Mouse (Mus musculus) ovary, postnatal 14 days (tissue): ENCODE data around the gene Cbll1.

Source experiments
- DNase-seq: peaks from one replicate; pipeline ENCODE4 v3.0.0; 2022; ENCODE audit warnings: low spot score

Cbll1 gene

GRCm38 (mm10) chr12:31499314-31500131 is at the start of gene Cbll1:
Gene Cbll1, minus strand, starts transcription at chr12:31499616.
- peak; percentile 89 for DNase-seq

- no peak for DNase-seq
These were observed 46.6 kb upstream of the Cbll1 start for GRCm38 (mm10) chr12:31546061-31546460.

GRCm38 (mm10) chr12:31545219-31545618 is 45.8 kb upstream of the Cbll1 start:
- no peak for DNase-seq

- no peak for DNase-seq
These were observed 42.1 kb upstream of the Cbll1 start for GRCm38 (mm10) chr12:31541541-31541940.

GRCm38 (mm10) chr12:31539783-31540182 is 40.4 kb upstream of the Cbll1 start:
- DNase-seq, result no peak

GRCm38 (mm10) chr12:31537515-31538230 is 38.3 kb upstream of the Cbll1 start:
- no peak for DNase-seq

- no peak for DNase-seq
These were observed 34.8 kb upstream of the Cbll1 start for GRCm38 (mm10) chr12:31534060-31534843.

- no peak for DNase-seq
These were observed 33.9 kb upstream of the Cbll1 start for GRCm38 (mm10) chr12:31533218-31533908.

GRCm38 (mm10) chr12:31532054-31532453 is 32.6 kb upstream of the Cbll1 start:
- no peak for DNase-seq

- DNase-seq, result no peak
These were observed 28.0 kb upstream of the Cbll1 start for GRCm38 (mm10) chr12:31527407-31527806.

- DNase-seq, result no peak
These were observed 22.0 kb upstream of the Cbll1 start for GRCm38 (mm10) chr12:31521371-31521770.

- no peak for DNase-seq
These were observed 20.7 kb upstream of the Cbll1 start for GRCm38 (mm10) chr12:31520119-31520518.

- DNase-seq, result no peak
These were observed 14.5 kb upstream of the Cbll1 start for GRCm38 (mm10) chr12:31513724-31514503.

GRCm38 (mm10) chr12:31512634-31513411 is 13.4 kb upstream of the Cbll1 start:
- no peak for DNase-seq

- DNase-seq, result no peak
These were observed 11.8 kb upstream of the Cbll1 start for GRCm38 (mm10) chr12:31511218-31511617.

GRCm38 (mm10) chr12:31508496-31508895 is 9.1 kb upstream of the Cbll1 start:
- DNase-seq, result no peak

- DNase-seq, result peak; percentile 21
These were observed 8.4 kb upstream of the Cbll1 start for GRCm38 (mm10) chr12:31507718-31508364.

- no peak for DNase-seq
These were observed 3.8 kb upstream of the Cbll1 start for GRCm38 (mm10) chr12:31503211-31503610.

- DNase-seq, result no peak
These were observed 1.9 kb upstream of the Cbll1 start for GRCm38 (mm10) chr12:31501266-31501665.

- DNase-seq, result no peak
These were observed 780 bp upstream of the Cbll1 start for GRCm38 (mm10) chr12:31500196-31500595.
